Mouse (Mus musculus): Measurements from ENCODE around the gene Igsf11. TPM values are rescaled to one million over a fixed set of nuclear protein-coding genes. Genes with fewer than 3 reads are reported as not detected.

The Igsf11 gene
- polyA plus RNA-seq, 1 experiment from 2014 or later, result 0.31 TPM

GRCm38 (mm10) chr16:38985411-38985810 lies 92.9 kb downstream of the Igsf11 start:
- Histone ChIP-seq H3K9ac (no peak overlapping the region), H3K4me2 (no peak overlapping the region), H3K27ac (ENCODE audit: poor library complexity, severe bottlenecking) (no peak overlapping the region), H3K9me3 (replicated peaks) (0 out of 2 replicates have a peak, but pooled peaks cover 3% of the 10 kb centered on the region), H3K27me3 (replicated peaks) (no peaks in the 10 kb centered on the region), H3K4me3 (no peak overlapping the region), H3K36me3 (no peaks in the 10 kb centered on the region), H3K4me1 (replicated peaks) (peaks cover 7% of the 10 kb centered on the region)
- WGBS, result 72% methylated on average over 3 of the region's 3 CpGs
- ATAC-seq (ENCODE audit: insufficient number of reproducible peaks, low FRiP score), result no peak

GRCm38 (mm10) chr16:38986410-38986809 lies 93.9 kb downstream of the Igsf11 start:
- 57% methylated on average over 2 of the region's 2 CpGs for WGBS
- Histone ChIP-seq H3K27ac (ENCODE audit: poor library complexity, severe bottlenecking) (no peak overlapping the region), H3K4me2 (no peak overlapping the region), H3K9me3 (replicated peaks) (0 out of 2 replicates have a peak, but pooled peaks cover 3% of the 10 kb centered on the region), H3K27me3 (replicated peaks) (no peaks in the 10 kb centered on the region), H3K36me3 (no peaks in the 10 kb centered on the region), H3K9ac (no peak overlapping the region), H3K4me3 (no peak overlapping the region), H3K4me1 (replicated peaks) (0 out of 2 replicates have a peak, but pooled peaks cover 4% of the 10 kb centered on the region)
- no peak for ATAC-seq (ENCODE audit: insufficient number of reproducible peaks, low FRiP score)

- no peaks in the 10 kb centered on the region for H3K4me1 ChIP-seq (replicated peaks)
- H3K27ac ChIP-seq (ENCODE audit: poor library complexity, severe bottlenecking), result no peak overlapping the region
- no peaks in the 10 kb centered on the region for H3K27me3 ChIP-seq (replicated peaks)
- H3K36me3 ChIP-seq, result no peaks in the 10 kb centered on the region
- H3K9me3 ChIP-seq (replicated peaks), result no peaks in the 10 kb centered on the region
- 81% methylated on average over 7 of the region's 7 CpGs for WGBS
- no peak overlapping the region for H3K9ac ChIP-seq
- no peak for ATAC-seq (ENCODE audit: insufficient number of reproducible peaks, low FRiP score)
- no peak overlapping the region for H3K4me3 ChIP-seq
- H3K4me2 ChIP-seq, result no peak overlapping the region
Measured at GRCm38 (mm10) chr16:38993711-38994110, 101.2 kb downstream of the Igsf11 start.

- Histone ChIP-seq H3K4me1 (replicated peaks) (no peaks in the 10 kb centered on the region), H3K27me3 (replicated peaks) (no peaks in the 10 kb centered on the region), H3K9me3 (replicated peaks) (no peaks in the 10 kb centered on the region), H3K4me3 (no peak overlapping the region), H3K9ac (no peak overlapping the region), H3K4me2 (no peak overlapping the region), H3K36me3 (no peaks in the 10 kb centered on the region), H3K27ac (ENCODE audit: poor library complexity, severe bottlenecking) (no peak overlapping the region)
- no peak for ATAC-seq (ENCODE audit: insufficient number of reproducible peaks, low FRiP score)
- WGBS, result 81% methylated on average over 6 of the region's 6 CpGs
Measured at GRCm38 (mm10) chr16:38998496-38999258, 106.2 kb downstream of the Igsf11 start.

GRCm38 (mm10) chr16:38999298-38999697 lies 106.8 kb downstream of the Igsf11 start:
- H3K36me3 ChIP-seq, result no peaks in the 10 kb centered on the region
- no peak overlapping the region for H3K9ac ChIP-seq
- no peak overlapping the region for H3K4me2 ChIP-seq
- ATAC-seq (ENCODE audit: insufficient number of reproducible peaks, low FRiP score), result no peak
- H3K27ac ChIP-seq (ENCODE audit: poor library complexity, severe bottlenecking), result no peak overlapping the region
- H3K27me3 ChIP-seq (replicated peaks), result no peaks in the 10 kb centered on the region
- no peak overlapping the region for H3K4me3 ChIP-seq
- no peaks in the 10 kb centered on the region for H3K4me1 ChIP-seq (replicated peaks)
- H3K9me3 ChIP-seq (replicated peaks), result no peaks in the 10 kb centered on the region

GRCm38 (mm10) chr16:39006978-39007377 lies 114.5 kb downstream of the Igsf11 start:
- Histone ChIP-seq H3K4me3 (no peak overlapping the region), H3K27me3 (replicated peaks) (no peaks in the 10 kb centered on the region), H3K36me3 (no peaks in the 10 kb centered on the region), H3K4me1 (replicated peaks) (peaks cover 2% of the 10 kb centered on the region), H3K9me3 (replicated peaks) (no peaks in the 10 kb centered on the region), H3K9ac (no peak overlapping the region), H3K4me2 (no peak overlapping the region), H3K27ac (ENCODE audit: poor library complexity, severe bottlenecking) (no peak overlapping the region)
- WGBS, result 89% methylated on average over 7 of the region's 7 CpGs
- no peak for ATAC-seq (ENCODE audit: insufficient number of reproducible peaks, low FRiP score)

- H3K27me3 ChIP-seq (replicated peaks), result no peaks in the 10 kb centered on the region
- no peak overlapping the region for H3K9ac ChIP-seq
- no peaks in the 10 kb centered on the region for H3K4me1 ChIP-seq (replicated peaks)
- no peak overlapping the region for H3K4me3 ChIP-seq
- H3K27ac ChIP-seq (ENCODE audit: poor library complexity, severe bottlenecking), result no peak overlapping the region
- 79% methylated on average over 2 of the region's 2 CpGs for WGBS
- no peaks in the 10 kb centered on the region for H3K36me3 ChIP-seq
- no peak overlapping the region for H3K4me2 ChIP-seq
- H3K9me3 ChIP-seq (replicated peaks), result no peaks in the 10 kb centered on the region
- ATAC-seq (ENCODE audit: insufficient number of reproducible peaks, low FRiP score), result no peak
Measured at GRCm38 (mm10) chr16:39019449-39019848, 127.0 kb downstream of the Igsf11 start.

GRCm38 (mm10) chr16:39025989-39026736 lies 133.7 kb downstream of the Igsf11 start:
- Histone ChIP-seq H3K9me3 (replicated peaks) (no peaks in the 10 kb centered on the region), H3K27me3 (replicated peaks) (no peaks in the 10 kb centered on the region), H3K4me2 (no peak overlapping the region), H3K4me3 (no peak overlapping the region), H3K36me3 (no peaks in the 10 kb centered on the region), H3K4me1 (replicated peaks) (no peaks in the 10 kb centered on the region), H3K27ac (ENCODE audit: poor library complexity, severe bottlenecking) (no peak overlapping the region), H3K9ac (no peak overlapping the region)
- 77% methylated on average over 8 of the region's 8 CpGs for WGBS
- no peak for ATAC-seq (ENCODE audit: insufficient number of reproducible peaks, low FRiP score)

- Histone ChIP-seq H3K27ac (ENCODE audit: poor library complexity, severe bottlenecking) (no peak overlapping the region), H3K4me3 (no peak overlapping the region), H3K9me3 (replicated peaks) (no peaks in the 10 kb centered on the region), H3K27me3 (replicated peaks) (no peaks in the 10 kb centered on the region), H3K36me3 (no peaks in the 10 kb centered on the region), H3K9ac (no peak overlapping the region), H3K4me2 (no peak overlapping the region), H3K4me1 (replicated peaks) (no peaks in the 10 kb centered on the region)
- no peak for ATAC-seq (ENCODE audit: insufficient number of reproducible peaks, low FRiP score)
- 71% methylated on average over 2 of the region's 2 CpGs for WGBS
Measured at GRCm38 (mm10) chr16:39031350-39031749, 138.9 kb downstream of the Igsf11 start.

GRCm38 (mm10) chr16:39037257-39037656 lies 144.8 kb downstream of the Igsf11 start:
- Histone ChIP-seq H3K4me1 (replicated peaks) (no peaks in the 10 kb centered on the region), H3K36me3 (no peaks in the 10 kb centered on the region), H3K27me3 (replicated peaks) (no peaks in the 10 kb centered on the region), H3K27ac (ENCODE audit: poor library complexity, severe bottlenecking) (no peak overlapping the region), H3K4me3 (no peak overlapping the region), H3K4me2 (no peak overlapping the region), H3K9me3 (replicated peaks) (no peaks in the 10 kb centered on the region), H3K9ac (no peak overlapping the region)
- ATAC-seq (ENCODE audit: insufficient number of reproducible peaks, low FRiP score), result no peak
- 56% methylated on average over 4 of the region's 4 CpGs for WGBS

GRCm38 (mm10) chr16:39044381-39044780 lies 151.9 kb downstream of the Igsf11 start:
- WGBS, result 60% methylated on average over 5 of the region's 5 CpGs
- no peaks in the 10 kb centered on the region for H3K4me1 ChIP-seq (replicated peaks)
- no peaks in the 10 kb centered on the region for H3K9me3 ChIP-seq (replicated peaks)
- no peak for ATAC-seq (ENCODE audit: insufficient number of reproducible peaks, low FRiP score)
- peaks cover 5% of the 10 kb centered on the region; the same call in 1 of the 2 replicates for H3K27me3 ChIP-seq (replicated peaks)
- no peak overlapping the region for H3K9ac ChIP-seq
- no peaks in the 10 kb centered on the region for H3K36me3 ChIP-seq
- H3K4me3 ChIP-seq, result no peak overlapping the region
- H3K27ac ChIP-seq (ENCODE audit: poor library complexity, severe bottlenecking), result no peak overlapping the region
- no peak overlapping the region for H3K4me2 ChIP-seq
